27 mouse cellular contexts compared by ENCODE assay signal in the genomic region with DNA sequence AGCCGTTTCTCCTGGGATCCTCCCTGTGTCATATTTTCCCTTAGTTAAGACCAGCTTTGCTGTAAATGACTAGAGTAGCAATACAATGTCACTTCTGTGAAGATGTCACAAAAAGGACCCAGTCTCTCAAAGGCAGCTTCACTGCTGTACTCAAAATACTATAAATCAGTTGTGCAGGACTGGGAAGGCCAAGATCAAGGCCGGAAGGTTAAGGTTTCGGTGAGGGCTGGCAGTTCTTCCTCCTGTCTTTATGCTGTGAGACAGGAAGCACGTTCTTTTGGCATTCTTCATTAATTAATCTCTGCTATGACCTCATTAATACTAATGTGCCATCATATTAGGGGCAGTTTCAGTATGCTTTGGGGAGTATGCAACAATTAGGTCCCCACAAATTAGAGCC.
"Had no signal": no experiment of that assay in that cellular context is flagged by ENCODE, and none has a peak within 500 bp of the region (broad histone marks: within the 10 kb centered on the region; RNA-seq: fewer than 3 reads in every experiment).

No protein-coding gene starts in this region.

- H3K27me3 ChIP-seq: heart, embryonic 12.5 days; intestine, embryonic 15.5 days had no signal

- DNase-seq: gastrocnemius, postnatal 25 days; heart, adult 18-20 months; heart, postnatal 10 days; heart, postnatal 4 days; kidney, adult 18-20 months; kidney, adult 8-10 months; kidney, postnatal 10 days; kidney, postnatal 25 days; kidney, postnatal 4 days; liver; liver, embryonic 13.5 days; liver, postnatal 0 days had no signal

- H3K4me1 ChIP-seq: heart, embryonic 10.5 days; heart, embryonic 12.5 days; intestine, embryonic 15.5 days; limb, embryonic 10.5 days had no signal

- H3K4me2 ChIP-seq: heart, embryonic 12.5 days; hindbrain, embryonic 12.5 days; hindbrain, embryonic 14.5 days; intestine, embryonic 15.5 days; limb, embryonic 12.5 days; liver, embryonic 11.5 days; liver, embryonic 13.5 days; liver, embryonic 15.5 days had no signal

- H3K9ac ChIP-seq: heart, embryonic 12.5 days; hindbrain, embryonic 12.5 days; hindbrain, embryonic 14.5 days; intestine, embryonic 15.5 days; limb, embryonic 12.5 days; liver, embryonic 13.5 days; liver, embryonic 15.5 days; liver, postnatal 0 days had no signal

- H3K9me3 ChIP-seq: heart, embryonic 10.5 days; hindbrain, embryonic 10.5 days; hindbrain, embryonic 12.5 days; intestine, embryonic 15.5 days; limb, embryonic 10.5 days; limb, embryonic 12.5 days; liver, embryonic 13.5 days; liver, embryonic 15.5 days had no signal

- H3K4me3 ChIP-seq: heart, embryonic 10.5 days; heart, embryonic 12.5 days; hindbrain, embryonic 10.5 days; hindbrain, embryonic 12.5 days; intestine, embryonic 15.5 days; layer of hippocampus, adult 2 months; left cerebral cortex, adult 2 months; limb, embryonic 10.5 days; limb, embryonic 12.5 days; liver, embryonic 13.5 days; liver, embryonic 15.5 days had no signal

- H3K27ac ChIP-seq: heart, embryonic 10.5 days; hindbrain, embryonic 10.5 days; hindbrain, embryonic 12.5 days; hindbrain, embryonic 14.5 days; intestine, embryonic 15.5 days; layer of hippocampus, adult 2 months; left cerebral cortex, adult 2 months; limb, embryonic 10.5 days; limb, embryonic 12.5 days; liver, embryonic 13.5 days; liver, embryonic 15.5 days had no signal

- H3K36me3 ChIP-seq: heart, embryonic 10.5 days; heart, embryonic 12.5 days; hindbrain, embryonic 10.5 days; hindbrain, embryonic 12.5 days; intestine, embryonic 15.5 days; limb, embryonic 10.5 days; limb, embryonic 12.5 days; liver, embryonic 13.5 days; liver, embryonic 15.5 days had no signal

- ATAC-seq: hindbrain, embryonic 16.5 days; inflammation-experienced regulatory T-cells, adult 6 months; intestine, embryonic 15.5 days; intestine, postnatal 0 days; liver, postnatal 0 days had no signal
